Mouse (Mus musculus): Measurements from ENCODE around the gene Dixdc1. TPM values are rescaled to one million over a fixed set of nuclear protein-coding genes. Genes with fewer than 3 reads are reported as not detected.

The Dixdc1 gene
- polyA plus RNA-seq, 1 experiment from 2014 or later: 8.1 TPM

GRCm38 (mm10) chr9:50670690-50671089 lies 68.6 kb downstream of the Dixdc1 start:
- ATAC-seq (ENCODE audit: low read depth): no peak
- H3K9me3 ChIP-seq (ENCODE audit: control insufficient read depth, low read length): no peaks in the 10 kb centered on the region
- H3K4me1 ChIP-seq (replicated peaks; ENCODE audit: control insufficient read depth, insufficient read depth, low read length): no peaks in the 10 kb centered on the region
- H3K4me3 ChIP-seq (ENCODE audit: low read length): no peak overlapping the region
- H3K27ac ChIP-seq (ENCODE audit: low read length): no peak overlapping the region
- 31% methylated on average over 5 of the region's 5 CpGs for WGBS
- H3K9ac ChIP-seq (ENCODE audit: low read length): no peak overlapping the region
- no peak overlapping the region for H3K4me2 ChIP-seq (ENCODE audit: low read depth, low read length)
- no peaks in the 10 kb centered on the region for H3K27me3 ChIP-seq (ENCODE audit: control insufficient read depth, insufficient read depth, low read depth, low read length)
- no peaks in the 10 kb centered on the region for H3K36me3 ChIP-seq (ENCODE audit: control insufficient read depth, insufficient read depth, low read length)

- Histone ChIP-seq H3K36me3 (ENCODE audit: control insufficient read depth, insufficient read depth, low read length) (no peaks in the 10 kb centered on the region), H3K4me3 (ENCODE audit: low read length) (no peak overlapping the region), H3K4me1 (replicated peaks; ENCODE audit: control insufficient read depth, insufficient read depth, low read length) (no peaks in the 10 kb centered on the region), H3K9ac (ENCODE audit: low read length) (no peak overlapping the region), H3K27ac (ENCODE audit: low read length) (no peak overlapping the region), H3K4me2 (ENCODE audit: low read depth, low read length) (no peak overlapping the region), H3K27me3 (ENCODE audit: control insufficient read depth, insufficient read depth, low read depth, low read length) (no peaks in the 10 kb centered on the region), H3K9me3 (ENCODE audit: control insufficient read depth, low read length) (no peaks in the 10 kb centered on the region)
- WGBS: 67% methylated on average over 8 of the region's 8 CpGs
- ATAC-seq (ENCODE audit: low read depth): 0 out of 2 replicates have a peak, but pooled peaks have one; percentile 45
Observed at GRCm38 (mm10) chr9:50667579-50668498, 71.5 kb downstream of the Dixdc1 start.

- ATAC-seq (ENCODE audit: low read depth): no peak
- Histone ChIP-seq H3K9me3 (ENCODE audit: control insufficient read depth, low read length) (no peaks in the 10 kb centered on the region), H3K4me1 (replicated peaks; ENCODE audit: control insufficient read depth, insufficient read depth, low read length) (no peaks in the 10 kb centered on the region), H3K4me3 (ENCODE audit: low read length) (no peak overlapping the region), H3K9ac (ENCODE audit: low read length) (no peak overlapping the region), H3K27ac (ENCODE audit: low read length) (no peak overlapping the region), H3K27me3 (ENCODE audit: control insufficient read depth, insufficient read depth, low read depth, low read length) (no peaks in the 10 kb centered on the region), H3K36me3 (ENCODE audit: control insufficient read depth, insufficient read depth, low read length) (no peaks in the 10 kb centered on the region), H3K4me2 (ENCODE audit: low read depth, low read length) (no peak overlapping the region)
- 73% methylated on average over 6 of the region's 6 CpGs for WGBS
Observed at GRCm38 (mm10) chr9:50666442-50666841, 72.9 kb downstream of the Dixdc1 start.

GRCm38 (mm10) chr9:50664826-50665225 lies 74.5 kb downstream of the Dixdc1 start:
- H3K9ac ChIP-seq (ENCODE audit: low read length): no peak overlapping the region
- H3K4me2 ChIP-seq (ENCODE audit: low read depth, low read length): no peak overlapping the region
- H3K27ac ChIP-seq (ENCODE audit: low read length): no peak overlapping the region
- peaks cover 3% of the 10 kb centered on the region for H3K4me1 ChIP-seq (replicated peaks; ENCODE audit: control insufficient read depth, insufficient read depth, low read length)
- no peaks in the 10 kb centered on the region for H3K36me3 ChIP-seq (ENCODE audit: control insufficient read depth, insufficient read depth, low read length)
- 85% methylated on average over 5 of the region's 5 CpGs for WGBS
- no peak overlapping the region for H3K4me3 ChIP-seq (ENCODE audit: low read length)
- H3K9me3 ChIP-seq (ENCODE audit: control insufficient read depth, low read length): no peaks in the 10 kb centered on the region
- ATAC-seq (ENCODE audit: low read depth): no peak
- H3K27me3 ChIP-seq (ENCODE audit: control insufficient read depth, insufficient read depth, low read depth, low read length): no peaks in the 10 kb centered on the region

- H3K36me3 ChIP-seq (ENCODE audit: control insufficient read depth, insufficient read depth, low read length): peaks cover 5% of the 10 kb centered on the region; the same call in 1 of the 2 replicates
- 16% methylated on average over 12 of the region's 12 CpGs for WGBS
- H3K9me3 ChIP-seq (ENCODE audit: control insufficient read depth, low read length): no peaks in the 10 kb centered on the region
- no peak overlapping the region for H3K27ac ChIP-seq (ENCODE audit: low read length)
- no peaks in the 10 kb centered on the region for H3K27me3 ChIP-seq (ENCODE audit: control insufficient read depth, insufficient read depth, low read depth, low read length)
- H3K4me3 ChIP-seq (ENCODE audit: low read length): peak overlapping the region; percentile 64
- peak overlapping the region; percentile 57 for H3K4me2 ChIP-seq (ENCODE audit: low read depth, low read length)
- peak overlapping the region; percentile 95 for H3K9ac ChIP-seq (ENCODE audit: low read length)
- ATAC-seq (ENCODE audit: low read depth): no peak
- peaks cover 11% of the 10 kb centered on the region for H3K4me1 ChIP-seq (replicated peaks; ENCODE audit: control insufficient read depth, insufficient read depth, low read length)
Observed at GRCm38 (mm10) chr9:50660431-50660830, 78.9 kb downstream of the Dixdc1 start.

- no peaks in the 10 kb centered on the region for H3K27me3 ChIP-seq (ENCODE audit: control insufficient read depth, insufficient read depth, low read depth, low read length)
- WGBS: 0% methylated on average over 58 of the region's 63 CpGs
Observed at GRCm38 (mm10) chr9:50659392-50660217, 79.7 kb downstream of the Dixdc1 start, which contains the start of gene Dlat. Gene Dlat (minus strand): TSS chr9:50659780.

GRCm38 (mm10) chr9:50658941-50659388 lies 80.4 kb downstream of the Dixdc1 start:
- Histone ChIP-seq H3K9me3 (ENCODE audit: control insufficient read depth, low read length) (no peaks in the 10 kb centered on the region), H3K4me3 (ENCODE audit: low read length) (peak overlapping the region; percentile 64), H3K9ac (ENCODE audit: low read length) (peak overlapping the region; percentile 95), H3K36me3 (ENCODE audit: control insufficient read depth, insufficient read depth, low read length) (peaks cover 5% of the 10 kb centered on the region; the same call in 1 of the 2 replicates), H3K27me3 (ENCODE audit: control insufficient read depth, insufficient read depth, low read depth, low read length) (no peaks in the 10 kb centered on the region), H3K4me2 (ENCODE audit: low read depth, low read length) (peak overlapping the region; percentile 57), H3K27ac (ENCODE audit: low read length) (peak overlapping the region; percentile 87), H3K4me1 (replicated peaks; ENCODE audit: control insufficient read depth, insufficient read depth, low read length) (peaks cover 11% of the 10 kb centered on the region)
- WGBS: 0% methylated on average over 28 of the region's 28 CpGs
- no peak; the same call in 1 of the 2 replicates for ATAC-seq (ENCODE audit: low read depth)

More at GRCm38 (mm10) chr9:50659392-50660217, 79.7 kb downstream of the Dixdc1 start, which contains the start of gene Dlat:
- Histone ChIP-seq H3K4me3 (ENCODE audit: low read length) (peak within 1 kb of the TSS; percentile 64), H3K4me1 (replicated peaks; ENCODE audit: control insufficient read depth, insufficient read depth, low read length) (peaks cover 11% of the 10 kb centered on the region), H3K9ac (ENCODE audit: low read length) (peak within 1 kb of the TSS; percentile 95), H3K4me2 (ENCODE audit: low read depth, low read length) (peak within 1 kb of the TSS; percentile 57), H3K27ac (ENCODE audit: low read length) (peak within 1 kb of the TSS; percentile 87), H3K36me3 (ENCODE audit: control insufficient read depth, insufficient read depth, low read length) (peaks cover 5% of the 10 kb centered on the region; the same call in 1 of the 2 replicates), H3K9me3 (ENCODE audit: control insufficient read depth, low read length) (no peaks in the 10 kb centered on the region)
- ATAC-seq (ENCODE audit: low read depth): peak; percentile 97

GRCm38 (mm10) chr9:50658391-50658790 lies 80.9 kb downstream of the Dixdc1 start:
- no peak for ATAC-seq (ENCODE audit: low read depth)
- Histone ChIP-seq H3K4me1 (replicated peaks; ENCODE audit: control insufficient read depth, insufficient read depth, low read length) (peaks cover 11% of the 10 kb centered on the region), H3K4me3 (ENCODE audit: low read length) (peak overlapping the region; percentile 64), H3K27ac (ENCODE audit: low read length) (no peak overlapping the region), H3K36me3 (ENCODE audit: control insufficient read depth, insufficient read depth, low read length) (peaks cover 9% of the 10 kb centered on the region; the same call in 1 of the 2 replicates), H3K9me3 (ENCODE audit: control insufficient read depth, low read length) (no peaks in the 10 kb centered on the region), H3K9ac (ENCODE audit: low read length) (peak overlapping the region; percentile 95), H3K27me3 (ENCODE audit: control insufficient read depth, insufficient read depth, low read depth, low read length) (no peaks in the 10 kb centered on the region), H3K4me2 (ENCODE audit: low read depth, low read length) (peak overlapping the region; percentile 57)
- WGBS: 19% methylated on average over 5 of the region's 5 CpGs
